Mouse (Mus musculus): Measurements from ENCODE around the gene Tshz2. TPM values are rescaled to one million over a fixed set of nuclear protein-coding genes. Genes with fewer than 3 reads are reported as not detected.

Gene Tshz2
- 6.4 and 18.1 TPM in 2 replicates for polyA plus RNA-seq (2012; rRNA removed)

DNA sequence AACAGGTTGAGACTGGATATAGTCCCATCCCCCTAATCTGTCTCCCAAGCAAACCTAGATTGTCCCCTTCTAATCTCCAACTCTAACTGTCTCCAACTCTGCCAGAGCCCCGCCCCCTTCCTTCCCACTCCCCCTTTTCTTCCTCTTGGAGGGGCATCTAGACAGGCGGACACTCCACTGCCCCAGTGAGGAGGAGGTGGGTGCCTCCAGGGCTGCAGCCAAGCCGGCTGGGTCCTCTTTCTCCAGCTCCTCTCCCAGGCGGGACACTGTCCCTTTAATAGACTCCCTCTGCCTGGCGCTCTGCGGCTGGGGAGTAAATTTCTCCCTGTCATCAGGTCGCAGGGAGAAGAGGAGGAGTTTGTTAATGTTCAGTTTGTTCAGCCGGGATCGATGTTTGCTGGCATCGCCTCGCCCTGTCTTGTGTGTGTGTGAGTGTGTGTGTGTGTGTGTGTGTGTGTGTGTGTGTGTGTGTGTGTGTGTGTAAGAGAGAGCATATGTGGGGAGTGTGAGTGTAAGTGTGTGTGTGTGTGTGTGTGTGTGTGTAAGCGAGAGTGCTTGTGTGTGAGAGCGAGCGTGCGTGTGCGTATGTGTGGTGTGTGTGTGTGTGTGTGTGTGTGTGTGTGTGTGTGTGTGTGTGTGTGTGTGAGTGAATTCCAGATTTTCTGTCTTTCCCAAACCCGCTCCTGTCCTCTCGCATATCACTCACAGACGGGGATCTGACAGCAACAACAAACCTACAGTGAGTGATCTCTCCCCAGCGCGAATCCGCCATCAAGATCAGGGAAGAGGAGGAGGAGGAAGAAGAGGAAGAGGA, at the start of gene Tshz2:
Gene Tshz2, plus strand, starts transcription at position 676 of the 814 bp plus-strand sequence.

GRCm38 (mm10) chr2:169587645-169588044, 45.2 kb upstream of the Tshz2 start, which contains the start of gene Gm11011:
Gene Gm11011 (minus strand): TSS chr2:169587745.

Other genes with a start within 250 kb of the Tshz2 start
- not detected in 2 replicates for gene Gm11011, start 45.3 kb upstream of the Tshz2 start, polyA plus RNA-seq (2012; rRNA removed)

Data from central nervous system, embryonic 11.5 days (tissue).